In the genomic region with DNA sequence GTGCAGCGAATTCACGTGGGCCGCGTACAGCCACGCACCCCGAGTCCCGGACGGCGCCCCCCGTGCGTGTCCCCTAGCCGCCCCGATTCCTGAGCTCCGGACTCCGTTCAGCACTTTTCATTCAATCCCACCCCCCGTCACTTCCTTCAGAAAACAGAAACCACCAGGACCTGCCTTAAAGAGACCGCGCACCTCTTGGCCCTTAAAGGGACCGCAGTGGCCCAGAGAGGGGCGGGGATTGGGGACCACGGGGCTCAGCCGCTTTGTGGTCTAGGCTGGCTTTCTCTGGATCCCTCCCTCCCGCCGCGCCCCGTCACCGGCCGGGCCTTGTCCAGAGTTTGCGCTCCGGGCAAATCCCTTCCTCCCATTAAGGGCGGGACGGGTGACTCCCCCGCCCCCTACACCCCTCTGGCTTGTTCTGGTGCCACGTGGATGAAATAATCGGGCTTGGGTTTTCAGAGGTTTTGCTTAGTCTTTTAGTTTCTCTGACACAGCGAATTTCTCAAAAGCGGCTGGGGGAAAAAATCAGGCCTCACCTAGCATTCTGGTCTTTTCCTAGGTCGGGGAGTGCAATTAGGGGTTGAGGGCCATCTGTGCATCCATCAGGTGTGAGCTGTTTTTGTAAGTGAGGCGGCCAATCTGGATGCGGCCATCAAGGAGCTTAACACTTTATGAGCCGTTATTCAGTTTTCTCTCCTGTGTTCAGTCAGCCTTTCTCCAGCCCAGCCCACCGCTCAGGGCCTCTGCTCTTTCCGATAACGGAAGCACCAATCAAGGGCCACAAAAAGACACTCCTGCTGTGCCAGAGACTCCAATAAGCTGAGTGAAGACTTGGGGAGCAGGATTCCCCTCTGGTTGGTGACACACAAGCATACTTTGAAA, we compare ENCODE assay signal across 8 mouse cellular contexts. TPM values are rescaled to one million over a fixed set of nuclear protein-coding genes. Genes with fewer than 3 reads are reported as not detected.
DNase-seq lines count a peak whose midpoint lies in the region; ATAC-seq lines count a peak whose summit lies in the region.

Gene Oaf (minus strand): TSS at position 200 of the 882 bp plus-strand sequence.

- H3K9me3 ChIP-seq in embryonic facial prominence, embryonic 12.5 days = no peaks in the 10 kb centered on the region

- peaks cover 48% of the 10 kb centered on the region for H3K4me1 ChIP-seq in embryonic facial prominence, embryonic 12.5 days

- H3K27ac ChIP-seq in embryonic facial prominence, embryonic 12.5 days = peak within 1 kb of the TSS; percentile 95

- peak within 1 kb of the TSS; percentile 97 for H3K4me3 ChIP-seq in embryonic facial prominence, embryonic 12.5 days

- peak within 1 kb of the TSS; percentile 89 for H3K9ac ChIP-seq in embryonic facial prominence, embryonic 12.5 days

- peak within 1 kb of the TSS; percentile 70 for H3K4me2 ChIP-seq in embryonic facial prominence, embryonic 12.5 days (replicated peaks)

- WGBS in embryonic facial prominence, embryonic 12.5 days = under 1% methylated on average over 44 of the region's 44 CpGs

- intact Hi-C loops in left cerebral cortex, postnatal 36 days (cut with DNase I) = no loop called here

- DNase-seq in adrenal gland, postnatal 4 days (ENCODE audit: low spot score in 2 of 2) = peak; percentile 43 to 72
- peak; percentile 95 for DNase-seq in kidney, adult 11 months
- peak; percentile 52 to 59 for DNase-seq in left cerebral cortex, postnatal 36 days (ENCODE audit: low spot score in 2 of 2)
- peak; percentile 90 for DNase-seq in mesoderm, embryonic 11.5 days (ENCODE audit: low read depth, low spot score)
- DNase-seq in right cerebral cortex, postnatal 4 days = peak; percentile 47
- no peak for DNase-seq in T-cell, adult 2 months (ENCODE audit: low spot score)

- no peaks in the 10 kb centered on the region for H3K27me3 ChIP-seq in embryonic facial prominence, embryonic 12.5 days

- H3K36me3 ChIP-seq in embryonic facial prominence, embryonic 12.5 days = peaks cover 10% of the 10 kb centered on the region; the same call in 1 of the 2 replicates

- peak; percentile 90 for ATAC-seq in embryonic facial prominence, embryonic 12.5 days (ENCODE audit: insufficient number of reproducible peaks, insufficient read depth, low FRiP score, low TSS enrichment)
- peak; percentile 77 for ATAC-seq in granulocyte monocyte progenitor cell, adult 5-6 weeks (replicated peaks; ENCODE audit: poor library complexity, severe bottlenecking)

RNA-seq across cellular contexts. Expression of gene Oaf, which starts in this region (rescaled TPM):
- total RNA-seq in adrenal gland, postnatal 4 days (2021) = 10 to 100 TPM; 31.6 to 32.2 TPM
- 89.3 and 106 TPM in 2 replicates for polyA plus RNA-seq in embryonic facial prominence, embryonic 12.5 days (2016; fragmentation: Nextera tagmentation; extraction: Ambion mirVana)
- 11.1 and 14.2 TPM in 2 replicates for total RNA-seq in granulocyte monocyte progenitor cell, adult 5-6 weeks (2014; fragmentation: Nextera tagmentation)
- total RNA-seq in granulocyte monocyte progenitor cell, adult 5-6 weeks (2017) = 7.1 and 11.6 TPM in 2 replicates
- total RNA-seq in left cerebral cortex, postnatal 36 days (2021) = 10 to 100 TPM; 15.0 to 17.4 TPM
